Mouse (Mus musculus) c-Kit-positive CD71-positive TER-119-positive erythroid progenitor cells, embryonic 14.5 days (primary cell): ENCODE measurements around the gene Gm8050.
"Not testable (repeated sequence)": the region's sequence is repeated elsewhere in the genome, so short reads cannot be mapped to it uniquely, and the experiment has no call there.

Experiments
- DNase-seq: peaks from one replicate; pipeline ENCODE4 v3.0.0-alpha.2; 2013; ENCODE audit warnings: low spot score

Gm8050 gene

GRCm38 (mm10) chr14:6720151-6720550, at the start of gene Gm8050:
TSS of gene Gm8050 (minus strand) at chr14:6720251.
- not testable (repeated sequence) for DNase-seq

DNA sequence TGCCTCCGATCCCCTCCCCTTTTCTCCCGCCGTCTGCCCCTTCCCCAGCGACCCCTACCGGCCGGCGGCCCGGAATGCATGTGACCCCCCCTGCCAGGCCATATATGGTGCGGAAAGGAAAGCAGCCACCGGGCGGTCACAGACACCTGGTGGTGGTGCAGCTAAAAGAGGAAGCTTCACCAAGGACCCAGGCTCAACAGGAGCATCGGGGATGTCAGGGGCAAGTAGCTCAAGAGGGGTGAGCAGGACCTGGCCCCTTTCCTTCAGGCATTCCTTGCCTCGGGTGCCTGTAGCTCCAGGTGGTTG, 37.1 kb upstream of the Gm8050 start:
- not testable (repeated sequence) for DNase-seq

DNA sequence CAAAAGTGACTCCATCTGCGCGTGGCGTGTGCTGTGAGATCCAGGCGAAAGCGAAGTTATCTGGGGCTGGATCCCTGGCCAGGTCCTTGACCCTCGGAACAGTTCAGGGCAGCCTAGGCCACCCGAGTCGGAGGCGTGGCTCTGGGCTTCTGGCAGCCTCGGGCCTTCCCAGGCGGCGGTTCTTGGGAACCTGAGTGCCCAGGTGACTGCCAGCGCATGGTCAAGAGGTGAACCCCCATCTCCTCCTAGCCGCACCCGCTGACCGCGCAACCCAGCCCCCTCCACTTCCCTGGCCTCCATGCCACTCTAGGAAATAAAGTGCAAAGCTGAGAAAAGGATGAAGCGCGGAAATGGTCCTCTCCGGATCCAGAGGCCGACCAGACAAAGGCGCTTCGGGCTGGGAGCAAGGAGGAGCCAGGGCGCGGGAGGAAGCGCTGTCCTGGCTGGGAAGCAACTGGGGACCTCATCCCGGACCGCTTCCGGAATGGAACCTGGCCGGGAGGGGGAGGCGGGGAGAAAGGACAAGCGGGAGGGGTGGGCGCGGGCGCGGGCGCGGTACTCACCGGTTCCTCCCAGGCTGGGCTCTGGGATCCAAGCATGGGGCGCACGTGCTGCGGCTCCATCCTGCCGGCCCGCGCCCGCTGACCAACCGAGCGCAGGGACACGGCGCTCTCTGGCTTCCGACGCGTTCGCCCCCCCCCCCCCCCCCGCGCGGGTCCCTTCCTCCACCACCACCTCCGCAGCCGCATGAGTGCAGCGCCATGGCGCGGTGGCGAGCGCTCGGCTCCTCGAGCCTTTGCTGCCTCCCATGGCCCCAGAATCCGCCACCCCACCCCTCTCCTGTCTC, 36.6 kb upstream of the Gm8050 start:
- DNase-seq = not testable (repeated sequence)

DNA sequence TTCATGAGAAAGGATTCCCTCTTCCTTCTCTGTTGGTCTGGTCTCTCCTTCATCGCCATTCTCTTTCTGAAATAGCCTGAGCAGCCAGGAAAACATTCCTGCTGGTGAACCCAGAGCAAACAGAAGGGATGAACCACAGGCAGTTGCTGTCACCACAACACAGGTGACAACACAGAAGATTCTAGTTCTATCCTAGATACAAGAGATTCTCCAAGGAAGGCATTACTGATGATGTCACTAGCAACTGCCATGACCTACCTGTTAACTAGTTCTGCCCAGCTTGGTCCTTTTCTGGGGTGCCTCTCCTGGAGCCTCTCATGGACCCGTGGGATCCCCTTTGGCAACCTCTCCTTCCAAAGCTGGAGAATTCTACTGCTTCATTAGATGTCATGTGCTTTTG, 22.2 kb upstream of the Gm8050 start, which contains the start of gene Gm3636:
Gm3636 (minus strand) TSS at position 101 of the 400 bp plus-strand sequence.
- not testable (repeated sequence) for DNase-seq

- not testable (repeated sequence) for DNase-seq
Observed at GRCm38 (mm10) chr14:6684070-6684469, 36.0 kb downstream of the Gm8050 start, which contains the start of gene Gm10251. TSS of gene Gm10251 (minus strand) at chr14:6684170.
